Mouse (Mus musculus): Measurements from ENCODE around the gene Rcvrn. TPM values are rescaled to one million over a fixed set of nuclear protein-coding genes. Genes with fewer than 3 reads are reported as not detected.

Rcvrn gene
- total RNA-seq, 4 experiments from 2014 or later: 0.72 to 2.4 (median 1.0) TPM

DNA sequence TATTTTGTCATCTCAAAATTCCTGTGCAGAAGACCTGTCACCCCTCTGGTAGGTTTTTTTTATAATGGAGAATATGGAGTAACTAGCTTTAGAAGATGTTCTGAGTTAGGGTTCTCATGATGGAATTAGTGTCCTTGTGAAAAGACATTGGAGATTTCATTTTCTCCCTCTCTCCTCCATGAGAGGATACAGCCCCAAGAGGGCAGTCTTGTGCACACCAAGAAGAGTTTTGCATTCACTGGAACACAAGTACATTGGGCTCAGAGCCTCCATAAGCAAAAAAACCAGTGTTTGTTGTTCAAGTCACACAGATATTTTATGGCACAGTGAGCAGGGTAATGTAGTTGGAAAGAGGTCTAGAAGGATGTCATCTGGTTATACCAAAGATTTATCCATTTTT is 46.4 kb downstream of the Rcvrn start:
- DNase-seq (ENCODE audit: low spot score in 2 of 2): no peak

Other genes with a start within 250 kb of the Rcvrn start
- 100 to 1,000 TPM; 532 to 564 (median 545) TPM for gene Gas7, start 239.9 kb upstream of the Rcvrn start, total RNA-seq (2022)
- gene Glp2r, start 75.8 kb downstream of the Rcvrn start, total RNA-seq (2022): 1 to 10 TPM; 1.4 to 2.0 (median 1.8) TPM
- gene Gsg1l2, start 79.3 kb downstream of the Rcvrn start, total RNA-seq (2022): not detected
- gene Dhrs7c, start 102.9 kb downstream of the Rcvrn start, total RNA-seq (2022): not detected
- 1 to 10 TPM; 3.0 to 4.6 (median 3.9) TPM for gene Usp43, start 226.8 kb downstream of the Rcvrn start, total RNA-seq (2022)